Mouse (Mus musculus) layer of hippocampus, postnatal 25 days (tissue): ENCODE data around the gene Cacng1. TPM values are rescaled to one million over a fixed set of nuclear protein-coding genes. Genes with fewer than 3 reads are reported as not detected.

Experiments
- DNase-seq, 2 experiments: peaks; one replicate each; pipeline ENCODE4 v3.0.0; 2022; ENCODE audit warnings: mixed read lengths in 2 of 2, low spot score in 1 of 2; ENCODE audit errors: extremely low spot score in 1 of 2
- total RNA-seq, 2 experiments: library from RNA; stranded (reverse); gene quantifications; 2 replicates each; pipeline ENCODE4 v1.2.3; 2021

Gene Cacng1
- total RNA-seq, 2 experiments from 2014 or later, result not detected

DNA sequence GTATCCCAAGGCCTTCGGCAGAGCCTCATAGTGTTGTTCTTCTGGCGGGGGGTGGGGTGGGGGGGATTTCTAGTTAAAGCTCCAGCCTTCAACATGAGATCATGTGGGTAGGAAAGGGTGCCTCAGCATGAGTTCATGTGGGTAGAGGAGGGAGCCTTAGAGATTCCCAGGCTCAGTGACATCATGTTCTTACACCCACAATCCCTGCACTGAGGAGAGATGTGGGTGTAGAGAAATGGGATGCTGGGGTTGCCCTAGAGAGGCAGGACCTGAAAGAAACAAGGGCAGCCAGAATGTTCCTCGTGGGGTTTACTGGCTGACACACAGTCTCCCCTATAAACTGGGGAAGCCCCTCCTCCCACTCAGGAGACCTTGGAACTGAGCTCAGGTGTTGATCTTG, 5.9 kb downstream of the Cacng1 start:
- DNase-seq, result no peak

DNA sequence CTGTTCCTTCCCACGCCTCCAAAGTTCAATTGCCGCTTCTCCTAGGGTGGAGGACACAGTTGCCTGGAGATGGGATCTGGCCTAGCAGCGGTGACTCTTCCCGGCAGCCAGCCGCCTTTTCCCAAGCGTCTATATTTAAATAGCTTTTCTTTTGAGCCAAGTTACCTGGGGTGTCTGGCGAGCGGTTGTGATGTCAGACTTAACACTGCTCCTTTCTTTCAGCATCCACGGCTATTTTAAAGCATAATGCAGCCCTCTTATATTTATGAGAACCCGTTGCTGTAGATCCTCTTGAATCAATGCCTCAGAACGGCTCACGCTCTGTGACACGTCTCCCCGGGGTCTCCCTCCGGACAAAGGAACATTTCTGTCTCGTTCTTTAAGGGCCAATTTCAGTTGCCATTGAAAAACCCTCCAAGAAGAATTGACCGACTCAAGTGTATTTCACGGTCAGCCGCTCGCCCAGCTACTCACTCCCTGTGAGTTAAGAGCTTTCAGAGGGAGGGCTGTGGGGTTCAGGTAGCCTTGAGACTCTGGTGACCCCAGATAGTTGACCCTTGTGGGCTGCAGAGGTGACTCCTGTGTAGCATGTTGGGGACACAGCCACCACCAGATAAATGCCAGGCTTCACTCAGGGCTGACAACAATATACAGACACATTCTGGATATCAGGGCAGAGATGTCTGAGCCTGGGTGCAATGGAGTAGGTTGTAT, 8.3 kb downstream of the Cacng1 start:
- DNase-seq, result no peak

DNA sequence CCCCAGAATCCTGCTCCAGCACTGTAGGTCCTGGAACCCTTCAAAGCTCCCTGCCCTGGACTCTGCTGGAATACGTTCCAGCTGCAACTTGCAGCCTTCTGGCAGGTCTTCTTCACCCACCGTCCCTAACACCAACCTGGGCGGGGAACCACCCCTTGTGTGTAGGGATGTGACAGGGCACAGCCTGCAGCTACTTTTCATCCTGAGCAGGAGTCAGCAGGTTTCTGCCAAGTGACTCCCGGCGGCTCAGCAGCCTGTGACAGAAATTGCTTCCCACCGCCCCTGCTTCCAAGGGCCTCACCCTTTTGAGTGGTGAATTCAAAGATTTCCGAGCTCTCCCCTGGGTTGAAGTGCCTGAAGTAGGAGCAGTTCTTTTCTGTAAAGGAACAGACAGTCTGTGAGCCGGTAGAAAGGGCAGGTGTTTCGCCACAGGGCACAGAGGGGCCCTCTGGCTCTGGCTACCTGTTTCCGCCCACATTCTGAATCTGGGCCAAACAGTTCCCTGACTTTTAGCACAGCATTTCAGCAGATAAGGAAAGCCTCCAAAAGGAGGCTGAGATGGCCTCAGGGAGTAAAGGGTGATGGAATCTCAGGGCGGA, 10.7 kb downstream of the Cacng1 start:
- DNase-seq, result no peak

DNA sequence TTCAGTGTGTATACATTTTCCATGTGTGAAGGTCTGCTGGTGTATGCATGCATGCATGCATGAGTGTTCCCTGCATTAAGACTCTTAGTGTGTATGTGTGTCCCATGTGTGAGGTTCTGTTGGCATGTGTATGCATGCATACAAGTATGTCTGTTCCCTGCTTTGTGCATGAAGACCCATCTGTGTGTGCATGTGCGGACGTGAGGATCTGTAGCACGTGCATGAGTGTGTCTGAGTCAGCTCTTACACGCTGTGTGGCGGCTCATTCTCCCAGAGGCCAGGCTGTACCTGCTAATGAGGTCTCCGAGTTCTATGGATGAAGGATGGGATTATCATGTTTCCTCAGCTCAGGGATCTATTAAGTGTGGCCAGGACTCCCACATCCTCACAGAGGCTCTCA, 11.3 kb downstream of the Cacng1 start:
- no peak for DNase-seq

DNA sequence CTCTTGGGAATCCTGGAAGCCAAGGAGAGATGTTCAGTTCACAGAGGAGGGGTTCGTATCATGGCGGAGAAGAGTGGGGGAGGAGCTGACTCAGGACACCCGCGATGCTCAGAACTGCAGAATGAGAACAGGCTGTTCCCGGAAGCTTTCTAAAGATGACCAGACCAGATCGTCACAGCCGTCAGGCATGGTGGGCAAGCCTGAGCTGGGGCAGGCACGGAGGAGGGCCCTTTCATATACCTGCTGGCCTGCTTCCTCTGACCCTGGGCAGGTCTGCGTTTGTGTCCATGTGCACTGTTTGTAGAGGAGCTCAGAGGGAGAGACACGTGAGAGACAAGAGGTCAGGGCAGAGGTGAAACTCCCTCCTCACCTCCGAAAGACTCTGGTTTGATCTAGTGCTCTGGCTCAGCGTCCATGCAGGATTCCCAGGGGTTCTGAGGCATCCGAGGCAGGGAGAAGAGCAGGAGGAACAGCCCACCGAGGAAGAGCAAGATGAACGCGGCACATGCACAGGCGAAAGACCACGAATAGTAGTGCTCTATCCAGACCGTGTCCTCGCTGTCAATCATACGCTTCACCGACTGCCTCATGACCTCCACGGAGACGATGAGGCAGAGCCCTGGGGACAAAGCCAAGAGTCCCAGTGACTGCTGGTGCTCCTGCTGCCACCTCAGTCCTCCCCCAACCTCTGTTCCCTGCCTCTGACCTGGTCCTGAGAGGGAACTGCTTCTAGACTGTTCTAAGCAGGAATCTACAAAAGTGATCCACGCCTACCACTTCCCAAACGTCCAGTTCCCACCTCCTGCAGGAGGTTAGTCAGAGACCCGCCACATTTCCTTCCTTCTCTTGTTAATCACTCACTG, 12.8 kb downstream of the Cacng1 start:
- DNase-seq, result no peak

DNA sequence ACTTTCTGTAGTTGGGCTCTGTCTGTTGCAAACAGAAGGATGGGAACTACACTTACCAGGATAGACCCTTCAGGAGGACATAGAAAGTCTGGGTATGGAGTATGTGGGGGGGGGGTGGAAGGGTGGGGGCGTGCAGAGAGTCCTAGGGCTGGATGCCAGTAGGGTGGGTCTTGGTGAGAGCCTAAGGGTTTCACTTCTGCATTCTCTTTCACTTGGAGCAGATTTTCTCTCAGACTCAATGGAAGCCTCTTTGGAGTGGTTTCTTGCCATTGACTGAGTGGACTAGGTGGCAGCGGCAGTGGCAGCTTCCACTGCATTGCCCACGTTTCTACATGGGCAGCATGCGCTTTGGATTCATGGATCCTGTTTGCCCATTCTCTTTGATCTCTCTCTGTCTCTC, 16.4 kb downstream of the Cacng1 start:
- DNase-seq, result no peak

DNA sequence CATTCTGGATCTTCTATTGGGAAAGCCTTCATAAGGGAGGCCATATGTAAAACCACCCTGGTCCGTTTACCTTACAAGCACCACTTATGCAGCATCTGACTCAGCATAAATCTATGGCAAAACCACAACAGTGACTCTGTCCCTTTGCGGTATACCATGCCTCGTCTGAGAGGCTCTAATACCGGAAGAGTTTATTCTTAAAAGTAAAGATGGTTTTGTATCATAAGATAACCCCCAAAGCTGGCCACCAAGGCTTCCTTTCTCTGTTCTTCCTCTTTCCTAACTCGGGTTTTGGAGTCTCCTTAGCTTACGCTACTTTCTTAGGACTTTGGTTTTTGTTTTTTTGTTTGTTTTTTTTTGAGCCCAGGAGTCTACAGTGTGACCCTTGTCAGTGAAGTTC, 23.0 kb downstream of the Cacng1 start:
- no peak for DNase-seq

DNA sequence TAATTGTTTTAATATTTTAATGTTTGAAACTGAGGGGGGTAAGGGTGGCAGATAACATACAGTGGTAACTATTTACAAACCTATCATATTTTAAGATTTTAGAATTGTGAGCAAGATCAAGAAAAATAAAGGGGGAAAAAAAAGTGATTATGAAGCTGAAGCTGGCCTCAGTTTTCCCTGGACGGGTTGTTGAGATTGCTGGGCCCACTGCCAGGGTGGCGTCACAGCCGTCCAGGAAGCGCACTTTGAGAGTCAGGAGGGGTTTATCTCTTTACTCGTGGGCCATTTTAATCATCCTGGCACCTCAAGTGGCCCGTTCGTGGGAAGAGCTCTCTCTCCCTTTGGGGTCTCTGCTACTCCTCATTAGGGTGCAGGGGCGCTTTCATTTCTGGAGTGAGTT, 24.8 kb downstream of the Cacng1 start:
- no peak for DNase-seq

DNA sequence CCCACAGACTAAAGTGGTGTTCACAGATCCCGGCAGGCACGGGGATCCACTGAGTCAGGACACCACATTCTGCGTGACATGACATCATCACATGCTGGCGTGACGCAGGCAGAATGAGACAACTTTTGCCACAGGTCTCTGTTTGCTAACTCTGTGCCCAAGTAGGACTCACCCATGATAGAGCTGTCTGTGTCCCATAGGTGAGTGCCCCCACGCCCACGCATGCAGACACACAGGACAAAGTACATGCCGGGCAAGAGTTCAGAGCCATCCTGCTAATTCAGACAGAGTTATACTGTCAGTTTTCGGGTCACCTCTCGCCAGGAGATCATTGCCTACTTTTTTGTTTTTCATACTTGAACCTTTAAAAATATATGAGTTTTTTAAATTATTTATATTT, 27.8 kb downstream of the Cacng1 start:
- DNase-seq, result no peak

DNA sequence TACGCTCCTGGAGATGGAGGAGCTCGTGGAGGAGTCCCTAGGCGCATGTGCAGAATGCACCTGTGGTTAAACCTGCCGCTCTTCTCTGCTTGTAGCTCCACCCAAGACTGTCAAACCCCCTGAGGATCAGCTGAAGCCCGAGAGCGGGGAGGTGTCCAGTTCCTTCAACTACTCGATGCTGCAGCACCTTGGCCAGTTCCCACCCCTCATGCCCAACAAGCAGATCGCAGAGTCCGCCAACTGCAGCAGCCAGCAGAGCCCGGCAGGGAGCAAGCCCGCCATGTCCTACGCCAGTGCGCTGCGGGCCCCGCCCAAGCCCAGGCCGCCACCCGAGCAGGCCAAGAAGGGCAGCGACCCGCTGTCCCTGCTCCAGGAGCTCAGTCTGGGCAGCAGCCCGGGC, 30.0 kb downstream of the Cacng1 start:
- no peak for DNase-seq

DNA sequence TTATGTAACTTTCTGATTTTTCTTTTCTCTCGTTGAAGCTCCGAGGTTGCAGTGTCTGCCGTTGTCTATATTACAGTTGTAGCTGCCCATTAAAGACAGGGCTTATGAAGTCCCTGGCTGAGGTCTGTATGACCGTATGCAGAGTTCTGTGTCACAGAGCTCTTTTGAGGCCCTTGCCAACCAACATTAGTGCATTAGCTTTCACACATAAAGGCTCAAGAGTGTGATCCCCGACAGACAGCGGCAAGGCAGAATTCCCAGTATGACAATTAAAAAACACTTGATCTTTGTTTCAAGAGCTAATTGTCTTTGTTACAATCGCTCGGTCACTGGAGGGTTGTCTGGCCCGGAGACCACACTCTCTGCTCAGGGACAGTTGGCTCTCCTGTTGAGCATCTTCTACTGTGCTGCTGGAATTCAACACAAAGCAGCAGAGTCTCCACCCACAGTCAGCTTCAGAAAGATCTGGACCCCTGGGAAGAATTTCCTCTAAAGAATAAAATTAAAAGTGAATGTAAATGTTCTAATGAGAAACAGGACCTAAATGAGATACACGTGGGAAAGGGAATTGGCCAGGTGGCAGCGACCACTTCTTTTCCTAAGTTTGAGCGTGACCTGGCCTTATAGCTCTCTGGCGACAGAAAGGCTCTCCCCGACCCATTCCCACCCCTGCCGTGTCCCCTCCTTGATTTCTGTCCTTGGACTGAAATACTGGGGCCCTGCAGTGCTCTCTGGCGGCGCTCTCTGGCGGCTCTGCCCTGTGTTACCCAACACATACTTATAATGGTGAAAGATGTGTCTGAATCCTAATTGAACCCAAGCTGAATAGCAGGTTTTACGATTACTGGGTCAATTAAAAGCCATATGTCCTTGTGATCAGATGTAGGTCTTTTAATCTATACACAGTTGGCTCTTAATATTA, 32.5 kb downstream of the Cacng1 start:
- DNase-seq, result no peak

DNA sequence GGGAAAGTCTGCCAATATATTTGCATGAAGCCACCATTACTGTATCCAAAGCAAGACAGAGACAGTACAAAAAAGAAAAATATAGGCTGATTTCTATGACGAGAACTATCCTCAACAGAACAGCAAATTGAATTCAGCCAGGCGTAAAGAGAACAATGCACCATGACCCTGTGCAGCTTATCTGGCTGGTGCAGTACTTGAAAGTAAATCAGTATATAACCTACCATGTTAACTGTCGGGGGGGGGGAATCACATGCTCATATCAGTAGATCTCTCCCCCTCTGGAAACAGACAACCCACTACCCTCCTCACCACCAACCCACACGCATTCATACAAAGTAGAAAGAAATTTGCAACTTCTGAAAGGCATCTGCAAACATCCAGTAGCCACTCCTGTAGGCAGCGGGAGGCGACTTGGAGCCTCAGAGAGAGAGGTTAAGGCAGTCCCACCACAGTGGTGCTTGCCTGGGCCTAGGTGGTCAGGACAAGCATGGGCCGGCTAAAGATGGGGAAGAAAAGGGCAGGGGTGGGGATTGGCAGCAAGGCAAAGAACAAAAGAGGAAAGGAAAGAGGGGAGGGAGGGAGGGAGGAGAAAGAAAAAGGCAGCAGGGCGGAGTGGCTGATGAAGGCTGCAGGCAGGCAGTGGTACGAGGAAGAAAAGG, 33.5 kb downstream of the Cacng1 start:
- no peak for DNase-seq

DNA sequence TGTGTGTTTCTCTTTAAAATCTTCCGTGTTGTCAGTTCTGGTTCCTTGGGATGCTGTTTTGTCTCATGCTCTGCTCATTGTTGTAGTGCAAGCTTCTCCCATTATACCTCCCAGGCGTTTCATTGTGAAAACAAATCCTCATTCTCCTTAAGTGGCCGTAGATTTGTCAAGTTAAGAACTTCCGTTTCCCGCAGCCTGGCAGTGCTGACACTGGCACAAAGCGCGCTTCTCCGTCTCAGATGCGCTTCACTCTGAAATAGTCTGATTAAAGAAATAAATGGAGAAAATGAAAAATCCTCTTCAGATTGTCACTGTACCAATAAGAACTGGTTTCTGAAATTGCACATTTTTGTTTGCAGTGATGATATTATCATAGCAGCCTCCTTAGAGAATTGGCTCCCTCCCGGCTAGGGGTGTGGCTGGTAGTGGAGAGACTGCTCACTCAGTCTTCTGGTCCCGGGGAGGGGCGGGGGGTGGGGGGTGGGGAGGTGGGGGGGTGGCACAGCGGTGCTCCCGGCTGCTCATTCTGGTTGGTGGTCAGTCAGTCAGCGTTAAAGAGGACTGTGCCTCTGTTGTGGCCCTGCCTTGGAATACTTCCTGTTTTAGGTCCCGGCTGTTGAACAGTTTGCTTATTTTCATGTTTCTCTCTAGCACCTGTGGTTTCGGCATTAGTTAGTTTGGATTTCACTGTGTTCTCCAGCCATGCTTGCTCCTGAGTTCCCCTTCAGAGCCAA, 39.9 kb downstream of the Cacng1 start:
- no peak for DNase-seq

DNA sequence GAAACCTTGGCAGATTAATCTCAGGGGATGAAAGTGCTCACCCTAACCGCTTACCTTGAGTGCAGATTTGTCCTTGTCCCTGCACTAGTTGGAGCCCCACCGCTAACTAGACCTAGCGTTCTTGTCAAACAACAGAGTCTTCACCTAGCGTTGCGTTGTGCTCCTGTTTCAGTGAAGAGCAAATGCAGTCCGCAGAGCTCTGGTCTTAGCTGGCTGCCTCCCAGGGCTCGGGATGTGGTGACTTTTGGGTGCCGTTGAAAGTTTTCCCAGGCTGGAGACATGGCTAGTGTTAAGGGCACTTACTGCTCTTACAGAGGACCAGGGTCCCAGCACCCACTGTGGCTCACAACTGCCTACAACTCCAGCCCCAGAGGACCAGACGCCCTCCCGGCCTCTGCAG, 41.1 kb downstream of the Cacng1 start:
- DNase-seq, result no peak

DNA sequence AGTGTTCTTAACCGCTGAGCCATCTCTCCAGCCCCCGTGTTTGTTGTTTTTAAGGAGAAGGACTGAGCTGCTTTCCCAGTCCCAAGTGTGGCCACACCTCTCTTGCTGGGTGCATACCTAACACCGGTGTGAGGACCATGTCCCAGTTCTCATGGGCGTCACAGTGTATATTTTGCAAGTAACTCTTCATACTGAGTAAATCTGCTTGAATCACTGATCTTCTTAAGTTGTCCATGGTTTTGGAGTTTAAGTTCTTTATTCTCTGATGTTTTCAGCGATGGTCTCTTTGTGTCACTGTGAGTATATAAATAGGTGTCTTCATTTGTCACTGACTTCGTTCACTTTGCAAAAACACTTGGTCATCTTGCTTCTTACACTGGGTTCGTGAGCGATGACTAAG, 41.7 kb downstream of the Cacng1 start:
- DNase-seq, result no peak

DNA sequence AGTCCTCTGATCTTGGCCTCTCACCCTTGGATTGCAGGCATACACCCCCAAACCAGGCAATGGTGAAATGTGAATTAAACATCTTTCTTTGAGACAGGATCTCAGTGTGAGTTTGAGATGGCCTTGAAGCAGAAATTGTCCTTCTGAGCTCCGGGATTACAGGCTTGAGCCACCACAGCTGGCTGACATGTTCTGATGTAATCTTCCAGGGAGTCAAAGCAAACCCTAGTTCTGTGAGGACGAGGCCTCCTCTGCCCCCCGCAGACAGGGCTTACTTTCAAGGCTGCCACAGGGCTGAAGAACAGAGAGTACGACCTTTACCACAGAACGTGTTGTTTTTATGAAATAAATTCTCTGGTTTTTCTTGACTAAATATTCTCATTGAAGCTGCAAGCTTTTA, 42.3 kb downstream of the Cacng1 start:
- no peak for DNase-seq

DNA sequence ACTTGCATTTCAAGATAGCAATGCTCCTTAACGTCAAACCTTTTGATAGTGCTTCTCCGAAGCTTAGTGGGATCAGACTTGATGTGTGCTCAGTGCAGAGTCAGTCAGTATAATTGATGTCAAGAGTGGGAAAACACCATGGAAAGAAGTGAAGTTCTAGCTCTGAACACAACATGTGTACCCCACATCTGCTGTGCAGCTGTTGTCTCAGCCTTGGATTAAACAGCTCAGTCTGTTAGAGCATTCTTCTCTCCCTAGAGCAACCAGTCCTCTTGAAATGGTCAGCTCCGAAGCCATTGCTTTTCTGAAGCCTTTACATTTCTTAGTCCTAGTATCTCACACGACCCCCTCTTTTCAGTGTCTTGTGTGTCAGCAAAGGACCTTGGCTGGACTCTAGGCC, 47.3 kb downstream of the Cacng1 start:
- DNase-seq, result no peak

DNA sequence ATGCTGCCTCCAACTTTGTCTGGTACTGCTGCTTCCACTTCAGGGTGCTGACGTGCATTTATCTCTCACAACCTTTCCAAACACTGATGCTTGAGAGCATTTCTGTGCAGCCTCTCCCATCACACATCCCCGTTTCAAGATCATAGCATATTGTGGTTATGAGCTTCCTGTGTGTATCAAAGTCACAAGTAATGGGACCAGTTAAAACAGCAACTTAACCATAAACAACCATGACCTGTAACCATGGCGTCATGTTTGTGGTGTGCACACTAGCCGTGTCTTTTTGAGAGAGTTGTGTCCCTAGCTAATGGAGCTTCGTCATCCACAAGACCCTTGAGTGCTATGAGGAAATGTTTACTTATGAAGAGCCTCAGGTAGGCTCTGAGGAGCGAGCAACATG, 48.1 kb downstream of the Cacng1 start:
- no peak for DNase-seq

DNA sequence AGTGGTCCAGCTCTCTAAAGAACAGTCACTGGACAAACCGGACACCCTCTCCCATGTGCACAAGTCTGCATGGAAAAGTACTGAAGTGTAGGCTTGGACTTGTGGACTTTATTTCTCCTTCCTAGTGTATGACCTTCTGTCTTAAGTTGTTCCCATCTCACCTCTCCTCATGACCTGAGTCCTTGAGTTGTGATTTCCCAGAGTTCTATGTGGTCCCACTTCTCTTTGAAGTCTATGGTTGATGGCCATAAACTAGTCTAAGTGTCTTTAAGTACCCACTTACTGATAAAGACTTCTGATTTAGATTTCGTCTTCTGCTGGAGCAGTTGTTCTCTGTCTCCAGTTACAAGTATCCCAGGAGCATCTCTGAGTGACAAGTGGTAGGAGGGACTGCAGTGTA, 48.8 kb downstream of the Cacng1 start:
- no peak for DNase-seq
